Mouse (Mus musculus) inflammation-experienced regulatory T-cells, adult 16 weeks (primary cell): ENCODE results near the gene Olfr1168. TPM values are rescaled to one million over a fixed set of nuclear protein-coding genes. Genes with fewer than 3 reads are reported as not detected.

Experiments used
- polyA plus RNA-seq: library from polyadenylated mRNA; unstranded; fragments of 100-300 nt; shearing (Covaris generic); gene quantifications from one replicate; pipeline ENCODE4 v1.2.1, GENCODE M21; 2017

The Olfr1168 gene
- polyA plus RNA-seq = not detected

DNA sequence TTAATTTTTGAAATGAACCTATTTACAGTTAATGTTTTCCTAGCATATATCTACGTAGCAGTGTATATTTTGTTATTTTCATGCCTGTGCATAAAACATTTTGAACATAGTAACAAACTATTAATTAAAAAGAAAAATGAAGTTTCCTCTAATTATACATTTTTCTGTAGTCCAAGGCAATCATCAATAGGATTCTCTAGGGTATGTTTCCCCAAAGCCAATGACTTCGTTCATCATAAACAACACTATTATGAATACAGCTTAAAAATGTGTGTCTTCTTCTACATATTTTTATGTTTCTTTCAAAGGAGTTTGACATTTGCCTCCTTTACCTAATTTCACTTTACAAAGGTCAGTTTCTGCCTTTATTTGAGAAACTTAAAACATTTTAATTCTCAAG lies at the start of gene Olfr1168:
Olfr1168 (plus strand) TSS at position 301 of the 400 bp plus-strand sequence.

DNA sequence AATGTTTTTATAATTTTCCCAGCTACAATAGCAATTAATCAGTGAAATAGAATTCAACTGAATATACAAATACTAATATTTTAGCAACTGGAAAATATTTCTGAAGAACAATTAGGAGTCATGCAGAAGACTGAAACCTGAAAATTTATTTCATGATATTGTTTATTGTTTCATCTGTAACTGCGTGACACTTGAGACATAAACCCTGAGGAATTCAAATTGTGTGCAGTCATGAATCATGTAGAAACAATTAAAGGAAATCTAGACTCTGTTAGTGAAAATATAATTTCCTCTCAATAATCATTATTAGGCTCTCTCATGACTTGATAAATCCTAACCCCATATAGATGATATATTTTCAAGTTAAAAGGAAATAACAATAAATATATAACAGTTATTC lies 26.6 kb upstream of the Olfr1168 start, which contains the start of gene Olfr1167:
Olfr1167 (minus strand) TSS at position 101 of the 400 bp plus-strand sequence.

DNA sequence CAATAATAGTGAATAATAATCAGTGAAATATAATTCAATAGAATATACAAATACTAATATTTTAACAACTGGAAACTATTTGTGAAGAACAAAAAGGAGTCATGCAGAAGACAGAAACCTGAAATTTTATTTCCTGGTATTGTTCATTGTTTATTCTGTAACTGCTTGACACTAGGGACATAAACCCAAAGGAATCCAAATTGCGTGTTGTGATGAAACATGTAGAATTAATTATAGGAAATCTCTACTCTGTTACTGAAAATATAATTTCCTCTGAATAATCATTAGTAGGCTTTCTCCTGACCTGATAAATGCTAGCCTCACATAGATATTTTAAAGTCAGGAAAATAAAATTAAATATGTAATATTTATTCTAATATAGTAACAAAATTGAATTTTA lies 46.6 kb downstream of the Olfr1168 start, which contains the start of gene Olfr1170:
Olfr1170 (minus strand) TSS at position 101 of the 400 bp plus-strand sequence.

Other genes with a start within 250 kb of the Olfr1168 start
- not detected for gene Olfr1155, start 236.7 kb upstream of the Olfr1168 start, polyA plus RNA-seq
- 0.09 TPM for gene Olfr1156, start 228.8 kb upstream of the Olfr1168 start, polyA plus RNA-seq
- 0.06 TPM for gene Olfr1157, start 213.6 kb upstream of the Olfr1168 start, polyA plus RNA-seq
- gene Olfr74, start 207.2 kb upstream of the Olfr1168 start, polyA plus RNA-seq = not detected
- not detected for gene Olfr1158, start 191.8 kb upstream of the Olfr1168 start, polyA plus RNA-seq
- not detected for gene Olfr1160, start 173.6 kb upstream of the Olfr1168 start, polyA plus RNA-seq
- gene Olfr1161, start 159.1 kb upstream of the Olfr1168 start, polyA plus RNA-seq = not detected
- not detected for gene Olfr73, start 144.2 kb upstream of the Olfr1168 start, polyA plus RNA-seq
- gene Olfr1162, start 130.8 kb upstream of the Olfr1168 start, polyA plus RNA-seq = not detected
- not detected for gene Olfr1163, start 110.0 kb upstream of the Olfr1168 start, polyA plus RNA-seq
- gene Olfr1164, start 87.9 kb upstream of the Olfr1168 start, polyA plus RNA-seq = not detected
- gene Olfr1166, start 53.6 kb upstream of the Olfr1168 start, polyA plus RNA-seq = not detected
- not detected for gene Olfr1167, start 26.7 kb upstream of the Olfr1168 start, polyA plus RNA-seq
- not detected for gene Olfr1170, start 46.5 kb downstream of the Olfr1168 start, polyA plus RNA-seq
- not detected for gene Olfr1173, start 98.0 kb downstream of the Olfr1168 start, polyA plus RNA-seq
- gene Olfr1174-ps, start 133.3 kb downstream of the Olfr1168 start, polyA plus RNA-seq = not detected
- gene Olfr1175-ps, start 145.3 kb downstream of the Olfr1168 start, polyA plus RNA-seq = not detected
- gene Olfr1176, start 154.8 kb downstream of the Olfr1168 start, polyA plus RNA-seq = not detected
- gene Olfr1177-ps, start 164.6 kb downstream of the Olfr1168 start, polyA plus RNA-seq = not detected
- gene Olfr1178, start 205.2 kb downstream of the Olfr1168 start, polyA plus RNA-seq = not detected
- not detected for gene Olfr1179, start 224.6 kb downstream of the Olfr1168 start, polyA plus RNA-seq
- gene Olfr1180, start 237.3 kb downstream of the Olfr1168 start, polyA plus RNA-seq = not detected
- gene Olfr1181, start 244.3 kb downstream of the Olfr1168 start, polyA plus RNA-seq = 0.07 TPM